Mouse (Mus musculus): ENCODE results near the gene Fkbp4. TPM values are rescaled to one million over a fixed set of nuclear protein-coding genes. Genes with fewer than 3 reads are reported as not detected.
"Not testable (repeated sequence)": the region's sequence is repeated elsewhere in the genome, so short reads cannot be mapped to it uniquely, and the experiment has no call there.

The Fkbp4 gene
- polyA plus RNA-seq, 1 experiment from 2014 or later: 551 TPM

DNA sequence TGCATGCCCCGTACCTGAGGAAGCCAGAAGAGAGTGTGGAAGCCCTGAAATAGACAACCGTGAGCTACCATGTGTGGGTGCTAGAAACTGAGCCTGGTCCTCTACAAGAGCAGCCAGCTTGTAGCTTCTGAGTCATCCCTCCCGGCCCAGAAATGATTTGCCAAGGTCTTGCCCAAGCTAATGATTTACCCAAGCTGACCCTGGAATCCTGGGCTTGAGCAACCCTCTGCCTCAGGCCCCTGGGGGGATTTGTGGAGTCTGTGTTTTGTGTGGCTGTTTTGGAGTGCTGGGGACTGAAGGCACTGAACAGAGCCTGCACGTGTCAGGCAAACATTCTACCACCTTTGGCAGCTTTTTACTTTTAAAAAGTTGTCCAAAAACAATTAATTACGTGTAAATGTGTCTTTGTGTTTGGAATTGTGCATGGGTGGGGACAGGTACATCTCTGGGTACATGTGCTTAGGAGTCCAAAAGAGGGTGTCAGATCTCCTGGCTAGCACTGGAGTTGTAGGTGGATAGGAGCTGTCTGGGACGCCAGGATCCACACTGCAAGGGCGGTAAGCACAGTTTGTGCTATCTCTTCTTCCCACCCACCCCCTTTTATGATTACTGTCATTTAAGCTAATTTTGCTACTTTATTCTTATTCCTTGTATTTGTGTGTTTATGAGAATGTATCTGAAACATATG, 40.8 kb downstream of the Fkbp4 start:
- no peaks in the 10 kb centered on the region for H3K4me1 ChIP-seq (ENCODE audit: control insufficient read depth, insufficient read depth, low read length)
- no peak overlapping the region for H3K9ac ChIP-seq (ENCODE audit: low read length)
- 78% methylated on average over 7 of the region's 7 CpGs for WGBS
- H3K27me3 ChIP-seq (ENCODE audit: control insufficient read depth, insufficient read depth, low read length): no peaks in the 10 kb centered on the region
- H3K27ac ChIP-seq (ENCODE audit: low read depth, low read length): no peak overlapping the region
- DNase-seq (ENCODE audit: low spot score): no peak
- no peaks in the 10 kb centered on the region for H3K36me3 ChIP-seq (ENCODE audit: control insufficient read depth, insufficient read depth, low read length)
- H3K4me3 ChIP-seq (ENCODE audit: low read depth, low read length): no peak overlapping the region
- no peaks in the 10 kb centered on the region for H3K9me3 ChIP-seq (ENCODE audit: control insufficient read depth, low read length)
- no peak overlapping the region for H3K4me2 ChIP-seq (ENCODE audit: low read depth)
- ATAC-seq (ENCODE audit: insufficient read depth, low FRiP score, low TSS enrichment): no peak

DNA sequence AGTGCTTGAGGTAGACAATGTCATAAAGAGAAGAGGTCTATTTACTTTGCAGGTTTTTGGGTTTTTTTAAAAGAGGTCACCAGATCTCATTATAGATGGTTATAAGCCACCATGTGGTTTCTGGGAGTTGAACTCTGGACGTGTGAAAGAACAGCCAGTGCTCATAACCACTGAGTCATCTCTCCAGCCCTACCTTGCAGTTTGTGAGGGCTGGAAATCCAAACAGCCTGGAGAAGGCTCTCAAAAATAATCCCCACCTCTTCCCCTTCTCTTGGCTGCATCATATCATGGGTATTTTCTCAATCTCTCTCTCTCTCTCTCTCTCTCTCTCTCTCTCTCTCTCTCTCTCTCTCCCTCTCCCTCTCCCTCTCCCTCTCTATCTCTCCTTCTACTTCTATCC, 47.8 kb downstream of the Fkbp4 start:
- H3K4me2 ChIP-seq (ENCODE audit: low read depth): no peak overlapping the region
- no peaks in the 10 kb centered on the region for H3K9me3 ChIP-seq (ENCODE audit: control insufficient read depth, low read length)
- ATAC-seq (ENCODE audit: insufficient read depth, low FRiP score, low TSS enrichment) (no peak), DNase-seq (ENCODE audit: low spot score) (no peak)
- no peaks in the 10 kb centered on the region for H3K4me1 ChIP-seq (ENCODE audit: control insufficient read depth, insufficient read depth, low read length)
- WGBS: 72% methylated on average over 1 of the region's 1 CpGs
- no peak overlapping the region for H3K4me3 ChIP-seq (ENCODE audit: low read depth, low read length)
- H3K27me3 ChIP-seq (ENCODE audit: control insufficient read depth, insufficient read depth, low read length): no peaks in the 10 kb centered on the region
- no peaks in the 10 kb centered on the region for H3K36me3 ChIP-seq (ENCODE audit: control insufficient read depth, insufficient read depth, low read length)
- H3K27ac ChIP-seq (ENCODE audit: low read depth, low read length): no peak overlapping the region
- H3K9ac ChIP-seq (ENCODE audit: low read length): no peak overlapping the region

DNA sequence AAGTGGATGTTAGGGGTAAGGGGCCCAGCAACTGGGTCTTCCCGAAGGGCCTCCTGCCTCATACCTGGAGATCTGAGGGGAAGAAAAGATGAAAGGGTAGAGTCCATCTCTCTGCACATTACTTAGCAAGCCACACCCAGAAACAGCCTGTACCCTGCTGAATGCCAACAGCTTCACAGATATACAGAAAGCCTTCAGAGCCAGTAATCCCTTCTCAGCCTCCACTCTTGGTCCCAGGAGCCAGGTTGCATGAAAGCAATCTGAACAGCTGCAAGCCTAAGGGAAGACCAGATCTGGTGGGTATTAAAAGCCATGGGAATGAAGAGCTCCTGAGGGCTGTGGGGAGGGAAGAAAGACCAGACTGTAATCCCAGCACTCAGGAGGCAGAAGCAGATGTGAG, 49.3 kb downstream of the Fkbp4 start:
- Histone ChIP-seq H3K9ac (ENCODE audit: low read length) (no peak overlapping the region), H3K27me3 (ENCODE audit: control insufficient read depth, insufficient read depth, low read length) (no peaks in the 10 kb centered on the region), H3K4me3 (ENCODE audit: low read depth, low read length) (no peak overlapping the region), H3K9me3 (ENCODE audit: control insufficient read depth, low read length) (no peaks in the 10 kb centered on the region), H3K27ac (ENCODE audit: low read depth, low read length) (no peak overlapping the region), H3K4me2 (ENCODE audit: low read depth) (no peak overlapping the region), H3K36me3 (ENCODE audit: control insufficient read depth, insufficient read depth, low read length) (no peaks in the 10 kb centered on the region), H3K4me1 (ENCODE audit: control insufficient read depth, insufficient read depth, low read length) (no peaks in the 10 kb centered on the region)
- whole genome bisulfite sequencing: 79% methylated on average over 1 of the region's 1 CpGs
- ATAC-seq (ENCODE audit: insufficient read depth, low FRiP score, low TSS enrichment) (no peak), DNase-seq (ENCODE audit: low spot score) (no peak)

DNA sequence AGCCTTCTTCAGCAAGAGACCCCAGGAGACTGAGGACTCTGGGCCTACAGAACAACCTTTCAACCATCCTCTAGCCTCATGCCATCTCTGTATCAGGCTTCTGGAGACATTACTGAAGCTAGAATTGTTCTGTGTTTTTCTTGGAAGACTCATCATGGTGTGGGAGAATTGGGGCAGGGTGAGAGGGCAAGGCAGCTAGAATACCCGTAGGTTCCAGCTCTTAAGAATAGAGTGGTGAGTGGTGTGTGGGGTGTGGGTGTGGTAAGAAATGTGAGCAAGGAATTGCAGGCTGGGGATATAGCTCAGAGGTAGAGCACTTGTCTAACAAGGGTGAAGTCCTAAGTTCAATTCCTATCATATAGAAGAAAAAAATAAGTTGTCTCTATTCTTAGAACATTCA, 53.5 kb downstream of the Fkbp4 start:
- Histone ChIP-seq H3K36me3 (ENCODE audit: control insufficient read depth, insufficient read depth, low read length) (no peaks in the 10 kb centered on the region), H3K4me2 (ENCODE audit: low read depth) (no peak overlapping the region), H3K9me3 (ENCODE audit: control insufficient read depth, low read length) (no peaks in the 10 kb centered on the region), H3K9ac (ENCODE audit: low read length) (no peak overlapping the region), H3K27me3 (ENCODE audit: control insufficient read depth, insufficient read depth, low read length) (no peaks in the 10 kb centered on the region), H3K4me1 (ENCODE audit: control insufficient read depth, insufficient read depth, low read length) (no peaks in the 10 kb centered on the region), H3K4me3 (ENCODE audit: low read depth, low read length) (no peak overlapping the region), H3K27ac (ENCODE audit: low read depth, low read length) (no peak overlapping the region)
- 81% methylated on average over 1 of the region's 1 CpGs for WGBS
- ATAC-seq (ENCODE audit: insufficient read depth, low FRiP score, low TSS enrichment): no peak
- DNase-seq (ENCODE audit: low spot score): no peak

DNA sequence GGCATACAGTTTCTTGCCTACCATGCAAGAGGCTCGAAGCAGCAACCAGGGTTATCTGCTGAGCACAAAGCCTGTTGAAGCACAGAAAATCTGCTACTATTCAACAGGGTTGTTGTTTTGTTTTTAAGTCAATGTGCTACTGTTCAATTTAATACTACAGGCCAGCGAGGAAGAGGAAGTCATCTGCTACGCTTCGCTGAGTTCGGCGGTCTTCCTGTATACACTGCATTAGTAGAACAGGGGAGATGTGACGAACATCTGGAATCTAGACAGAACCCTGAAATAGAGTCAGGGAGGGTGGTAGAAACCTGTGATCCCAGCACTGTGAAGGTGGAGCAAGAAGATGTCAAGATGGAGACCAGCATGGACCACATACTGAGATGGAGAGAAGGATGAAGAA, 54.7 kb downstream of the Fkbp4 start:
- no peak for DNase-seq (ENCODE audit: low spot score)
- no peaks in the 10 kb centered on the region for H3K27me3 ChIP-seq (ENCODE audit: control insufficient read depth, insufficient read depth, low read length)
- H3K36me3 ChIP-seq (ENCODE audit: control insufficient read depth, insufficient read depth, low read length): no peaks in the 10 kb centered on the region
- ATAC-seq (ENCODE audit: insufficient read depth, low FRiP score, low TSS enrichment): no peak
- no peak overlapping the region for H3K9ac ChIP-seq (ENCODE audit: low read length)
- H3K27ac ChIP-seq (ENCODE audit: low read depth, low read length): no peak overlapping the region
- H3K4me3 ChIP-seq (ENCODE audit: low read depth, low read length): no peak overlapping the region
- H3K4me2 ChIP-seq (ENCODE audit: low read depth): no peak overlapping the region
- no peaks in the 10 kb centered on the region for H3K4me1 ChIP-seq (ENCODE audit: control insufficient read depth, insufficient read depth, low read length)
- H3K9me3 ChIP-seq (ENCODE audit: control insufficient read depth, low read length): no peaks in the 10 kb centered on the region
- 74% methylated on average over 7 of the region's 7 CpGs for WGBS

DNA sequence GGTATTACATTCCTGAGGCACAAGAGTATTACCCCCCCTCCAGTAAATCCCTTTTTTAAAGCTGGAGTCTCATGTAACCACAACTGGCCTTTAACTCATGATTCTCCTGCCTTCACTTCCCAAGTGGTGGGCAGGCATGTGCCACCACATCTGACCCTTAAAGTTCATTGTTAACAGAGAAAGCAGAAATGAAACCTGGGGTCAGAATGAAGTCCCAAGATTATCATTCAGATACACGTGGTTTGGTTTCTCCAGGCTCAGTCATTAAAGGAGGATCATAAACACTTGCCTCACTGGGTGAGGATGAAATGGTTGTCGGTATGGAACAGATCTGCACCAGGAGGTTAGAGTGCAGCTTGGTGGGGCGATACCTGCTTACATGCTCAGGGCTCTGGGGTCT, 57.2 kb downstream of the Fkbp4 start:
- WGBS: 74% methylated on average over 3 of the region's 3 CpGs
- Histone ChIP-seq H3K4me3 (ENCODE audit: low read depth, low read length) (no peak overlapping the region), H3K9ac (ENCODE audit: low read length) (no peak overlapping the region), H3K27me3 (ENCODE audit: control insufficient read depth, insufficient read depth, low read length) (no peaks in the 10 kb centered on the region), H3K9me3 (ENCODE audit: control insufficient read depth, low read length) (no peaks in the 10 kb centered on the region), H3K27ac (ENCODE audit: low read depth, low read length) (no peak overlapping the region), H3K4me1 (ENCODE audit: control insufficient read depth, insufficient read depth, low read length) (no peaks in the 10 kb centered on the region), H3K4me2 (ENCODE audit: low read depth) (no peak overlapping the region), H3K36me3 (ENCODE audit: control insufficient read depth, insufficient read depth, low read length) (0 out of 2 replicates have a peak, but pooled peaks cover 2% of the 10 kb centered on the region)
- no peak for ATAC-seq (ENCODE audit: insufficient read depth, low FRiP score, low TSS enrichment)
- DNase-seq (ENCODE audit: low spot score): no peak

DNA sequence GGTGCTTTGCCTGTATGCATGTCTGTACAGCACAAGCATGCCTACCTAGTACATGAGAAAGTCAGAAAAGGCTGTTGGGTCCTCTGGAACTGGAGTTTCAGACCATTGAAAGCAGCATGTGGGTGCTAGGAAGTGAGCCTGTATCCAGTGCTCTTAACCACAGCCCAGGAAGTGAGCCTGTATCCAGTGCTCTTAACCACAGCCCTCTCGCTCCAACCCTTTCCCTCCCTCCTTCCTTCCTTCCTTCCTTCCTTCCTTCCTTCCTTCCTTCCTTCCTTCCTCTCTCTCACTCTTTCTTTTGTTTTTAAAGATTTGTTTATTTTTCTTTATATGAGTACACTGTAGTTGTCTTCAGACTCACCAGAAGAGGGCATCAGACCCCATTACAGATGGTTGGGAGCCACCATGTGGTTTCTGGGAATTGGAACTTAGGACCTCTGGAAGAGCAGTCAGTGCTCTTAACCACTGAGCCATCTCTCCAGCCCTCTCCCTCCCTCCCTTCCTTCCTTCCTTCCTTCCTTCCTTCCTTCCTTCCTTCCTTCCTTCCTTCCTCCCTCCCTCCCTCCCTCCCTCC, 57.8 kb downstream of the Fkbp4 start:
- H3K9ac ChIP-seq (ENCODE audit: low read length); H3K27ac ChIP-seq (ENCODE audit: low read depth, low read length); H3K4me1 ChIP-seq (ENCODE audit: control insufficient read depth, insufficient read depth, low read length); DNase-seq (ENCODE audit: low spot score); H3K9me3 ChIP-seq (ENCODE audit: control insufficient read depth, low read length); H3K36me3 ChIP-seq (ENCODE audit: control insufficient read depth, insufficient read depth, low read length); H3K4me3 ChIP-seq (ENCODE audit: low read depth, low read length); H3K27me3 ChIP-seq (ENCODE audit: control insufficient read depth, insufficient read depth, low read length); ATAC-seq (ENCODE audit: insufficient read depth, low FRiP score, low TSS enrichment); H3K4me2 ChIP-seq (ENCODE audit: low read depth): not testable (repeated sequence)
- 67% methylated on average over 1 of the region's 1 CpGs for WGBS

Other genes with a start within 250 kb of the Fkbp4 start
- 1.9 TPM in 2 replicates for gene Tead4, start 137.9 kb downstream of the Fkbp4 start, polyA plus RNA-seq (2014; fragmentation: Nextera tagmentation; extraction: Ambion mirVana)
- gene Tulp3, start 82.8 kb downstream of the Fkbp4 start, polyA plus RNA-seq (2014; fragmentation: Nextera tagmentation; extraction: Ambion mirVana): 17.4 and 18.6 TPM in 2 replicates
- 166 and 175 TPM in 2 replicates for gene Rhno1, start 75.8 kb downstream of the Fkbp4 start, polyA plus RNA-seq (2014; fragmentation: Nextera tagmentation; extraction: Ambion mirVana)
- 52.1 and 54.7 TPM in 2 replicates for gene Foxm1, start 75.7 kb downstream of the Fkbp4 start, polyA plus RNA-seq (2014; fragmentation: Nextera tagmentation; extraction: Ambion mirVana)
- 0.34 and 0.66 TPM in 2 replicates for gene Tex52, start 63.2 kb downstream of the Fkbp4 start, polyA plus RNA-seq (2014; fragmentation: Nextera tagmentation; extraction: Ambion mirVana)
- gene Gm44596, start 63.2 kb downstream of the Fkbp4 start, polyA plus RNA-seq (2014; fragmentation: Nextera tagmentation; extraction: Ambion mirVana): not detected in 2 replicates
- 1.9 and 2.2 TPM in 2 replicates for gene Nrip2, start 39.4 kb downstream of the Fkbp4 start, polyA plus RNA-seq (2014; fragmentation: Nextera tagmentation; extraction: Ambion mirVana)
- gene Itfg2, start 13.7 kb downstream of the Fkbp4 start, polyA plus RNA-seq (2014; fragmentation: Nextera tagmentation; extraction: Ambion mirVana): 28.8 and 31.2 TPM in 2 replicates
- gene Pzp, start 88.0 kb upstream of the Fkbp4 start, polyA plus RNA-seq (2014; fragmentation: Nextera tagmentation; extraction: Ambion mirVana): not detected in 2 replicates
- not detected in 2 replicates for gene A2ml1, start 142.9 kb upstream of the Fkbp4 start, polyA plus RNA-seq (2014; fragmentation: Nextera tagmentation; extraction: Ambion mirVana)
- gene Klrb1a, start 184.9 kb upstream of the Fkbp4 start, polyA plus RNA-seq (2014; fragmentation: Nextera tagmentation; extraction: Ambion mirVana): not detected in 2 replicates
- not detected in 2 replicates for gene Clec2h, start 223.7 kb upstream of the Fkbp4 start, polyA plus RNA-seq (2014; fragmentation: Nextera tagmentation; extraction: Ambion mirVana)

Measured in neural tube, embryonic 11.5 days (tissue).